Mouse (Mus musculus) MEL (cell line): Measurements from ENCODE around the gene Phf12.

Source experiments
- CTCF ChIP-seq, 3 experiments: IDR thresholded peaks in 2 of 3; conservative IDR thresholded peaks in 1 of 3; 2 replicates each; pipeline ENCODE4 v1.5.1; 2011 to 2012; ENCODE audit warnings: low read length in 3 of 3, low read depth in 2 of 3, mild to moderate bottlenecking in 2 of 3, improper control_type of control experiment in 1 of 3, inconsistent platforms in 1 of 3, mixed read lengths in 1 of 3, moderate library complexity in 1 of 3; ENCODE audit not compliant: control insufficient read depth in 1 of 3, insufficient read depth in 1 of 3, poor library complexity in 1 of 3, severe bottlenecking in 1 of 3
- EP300 ChIP-seq, 2 experiments: IDR thresholded peaks; 2 replicates each; pipeline ENCODE4 v1.6.1; 2011; ENCODE audit warnings: improper control_type of control experiment in 2 of 2, low read length in 2 of 2, low read depth in 1 of 2, mild to moderate bottlenecking in 1 of 2
- MAFK ChIP-seq: IDR thresholded peaks from 2 replicates; pipeline ENCODE4 v1.6.1; 2011; ENCODE audit warnings: low read depth, mild to moderate bottlenecking, low read length, improper control_type of control experiment, borderline replicate concordance
- RAD21 ChIP-seq: IDR thresholded peaks from 2 replicates; pipeline ENCODE4 v1.6.1; 2011; ENCODE audit warnings: mild to moderate bottlenecking, low read depth, low read length, improper control_type of control experiment
- SIN3A ChIP-seq: IDR thresholded peaks from 2 replicates; pipeline ENCODE4 v1.6.1; 2012; ENCODE audit warnings: low read length, improper control_type of control experiment, inconsistent platforms
- TCF12 ChIP-seq: IDR thresholded peaks from 2 replicates; pipeline ENCODE4 v1.6.1; 2014; ENCODE audit warnings: low read depth, mild to moderate bottlenecking, inconsistent platforms, low read length, improper control_type of control experiment, moderate library complexity
- USF1 ChIP-seq: IDR thresholded peaks from 2 replicates; pipeline ENCODE4 v1.6.1; 2014; ENCODE audit warnings: low read depth, mild to moderate bottlenecking, inconsistent platforms, low read length, improper control_type of control experiment, moderate library complexity

- TF ChIP-seq CTCF (IDR thresholded peaks at IDR 0.05 in 2 of 3, conservative IDR thresholded peaks at IDR 0.05 in 1 of 3; ENCODE audit: control insufficient read depth in 1 of 3, insufficient read depth in 1 of 3, low read depth in 2 of 3, low read length in 3 of 3, poor library complexity in 1 of 3, severe bottlenecking in 1 of 3) (peak; percentile 82 to 97 (median 96)), SIN3A (peak; percentile 29; the same call in 1 of the 2 replicates), USF1 (no peak), TCF12 (no peak), RAD21 (peak; percentile 59), MAFK (no peak), EP300 (IDR thresholded peaks at IDR 0.05; ENCODE audit: low read depth in 1 of 2, low read length in 2 of 2) (no peak)
Observed at GRCm38 (mm10) chr11:78019676-78020075, 37.1 kb downstream of the Phf12 start.
